Mouse (Mus musculus): ENCODE measurements at regions not wholly inside any gene's neighbourhood (a gene's known extent, or its start where the extent isn't known, plus 50 kb on each side); places are given as distances from the start of the nearest gene placed in this dataset.
"Not testable (repeated sequence)": the region's sequence is repeated elsewhere in the genome, so short reads cannot be mapped to it uniquely, and the experiment has no call there.

- no peak for DNase-seq
- WGBS: 59% methylated on average over 10 of the region's 10 CpGs
- Histone ChIP-seq H3K27ac (ENCODE audit: insufficient read depth, low read depth, low read length) (no peak overlapping the region), H3K4me1 (ENCODE audit: control insufficient read depth, insufficient read depth, low read length) (no peaks in the 10 kb centered on the region), H3K4me3 (ENCODE audit: insufficient read depth, low read depth, low read length) (no peak overlapping the region), H3K36me3 (ENCODE audit: control insufficient read depth, insufficient read depth, low read length) (no peaks in the 10 kb centered on the region), H3K27me3 (replicated peaks; ENCODE audit: control insufficient read depth, insufficient read depth, low read length) (no peaks in the 10 kb centered on the region)
- no peak for TF ChIP-seq CTCF (conservative IDR thresholded peaks at IDR 0.05; ENCODE audit: insufficient read depth, insufficient read length, low read depth, low read length)
- no peak for TF ChIP-seq POLR2A (IDR thresholded peaks at IDR 0.05; ENCODE audit: low read depth, low read length)
These were observed 75.9 kb upstream of the Klf14 start for GRCm38 (mm10) chr6:31034796-31035195.

- Histone ChIP-seq H3K4me3 (ENCODE audit: insufficient read depth, low read depth, low read length) (peak overlapping the region; percentile 33; the same call in 1 of the 2 replicates), H3K36me3 (ENCODE audit: control insufficient read depth, insufficient read depth, low read length) (no peaks in the 10 kb centered on the region), H3K27me3 (replicated peaks; ENCODE audit: control insufficient read depth, insufficient read depth, low read length) (no peaks in the 10 kb centered on the region), H3K4me1 (ENCODE audit: control insufficient read depth, insufficient read depth, low read length) (no peaks in the 10 kb centered on the region), H3K27ac (ENCODE audit: insufficient read depth, low read depth, low read length) (no peak overlapping the region)
- 64% methylated on average over 20 of the region's 20 CpGs for WGBS
- DNase-seq: no peak
- TF ChIP-seq CTCF (conservative IDR thresholded peaks at IDR 0.05; ENCODE audit: insufficient read depth, insufficient read length, low read depth, low read length) (no peak), POLR2A (IDR thresholded peaks at IDR 0.05; ENCODE audit: low read depth, low read length) (no peak)
These were observed 79.0 kb upstream of the Klf14 start for GRCm38 (mm10) chr6:31037801-31038395.

GRCm38 (mm10) chr6:31038445-31038844 lies 79.6 kb upstream of the Klf14 start:
- not testable (repeated sequence) for H3K4me1 ChIP-seq (ENCODE audit: control insufficient read depth, insufficient read depth, low read length); H3K27ac ChIP-seq (ENCODE audit: insufficient read depth, low read depth, low read length); H3K4me3 ChIP-seq (ENCODE audit: insufficient read depth, low read depth, low read length); H3K27me3 ChIP-seq (replicated peaks; ENCODE audit: control insufficient read depth, insufficient read depth, low read length); DNase-seq; H3K36me3 ChIP-seq (ENCODE audit: control insufficient read depth, insufficient read depth, low read length)
- TF ChIP-seq CTCF (conservative IDR thresholded peaks at IDR 0.05; ENCODE audit: insufficient read depth, insufficient read length, low read depth, low read length): peak; percentile 43
- 4% methylated on average over 2 of the region's 2 CpGs for WGBS

- no peak overlapping the region for H3K4me3 ChIP-seq (ENCODE audit: insufficient read depth, low read depth, low read length)
- TF ChIP-seq POLR2A (IDR thresholded peaks at IDR 0.05; ENCODE audit: low read depth, low read length) (no peak), CTCF (conservative IDR thresholded peaks at IDR 0.05; ENCODE audit: insufficient read depth, insufficient read length, low read depth, low read length) (no peak)
These were observed 80.6 kb upstream of the Klf14 start for GRCm38 (mm10) chr6:31039485-31039884.

GRCm38 (mm10) chr6:31040783-31041182 lies 81.9 kb upstream of the Klf14 start:
- WGBS: 88% methylated on average over 6 of the region's 6 CpGs
- H3K27ac ChIP-seq (ENCODE audit: insufficient read depth, low read depth, low read length): no peak overlapping the region
- H3K27me3 ChIP-seq (replicated peaks; ENCODE audit: control insufficient read depth, insufficient read depth, low read length): no peaks in the 10 kb centered on the region

More at GRCm38 (mm10) chr6:31039485-31039884, 80.6 kb upstream of the Klf14 start:
- Histone ChIP-seq H3K4me1 (ENCODE audit: control insufficient read depth, insufficient read depth, low read length) (no peaks in the 10 kb centered on the region), H3K36me3 (ENCODE audit: control insufficient read depth, insufficient read depth, low read length) (no peaks in the 10 kb centered on the region), H3K27me3 (replicated peaks; ENCODE audit: control insufficient read depth, insufficient read depth, low read length) (no peaks in the 10 kb centered on the region), H3K27ac (ENCODE audit: insufficient read depth, low read depth, low read length) (no peak overlapping the region)
- WGBS: 59% methylated on average over 6 of the region's 6 CpGs
- no peak for DNase-seq

DNA sequence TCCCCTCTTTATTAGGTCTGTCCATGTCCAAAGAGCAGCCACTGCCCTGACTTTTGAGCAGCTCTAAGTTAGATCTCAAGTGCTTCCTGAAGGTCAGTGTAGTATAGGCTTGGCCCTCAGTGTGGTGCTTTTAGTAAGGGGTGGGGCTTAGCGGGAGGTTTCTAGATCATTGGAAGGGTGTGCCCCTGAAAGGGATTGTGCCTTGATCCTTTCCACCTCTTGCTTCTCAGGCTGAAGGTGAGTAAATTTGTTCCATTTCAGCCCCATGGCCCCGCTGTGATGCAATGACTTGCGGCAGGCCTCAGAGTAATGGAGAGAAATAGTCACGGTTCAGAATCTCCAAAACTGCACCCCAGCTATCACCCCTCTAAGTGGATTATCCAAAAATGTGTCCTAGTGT lies 84.5 kb upstream of the Klf14 start:
- Histone ChIP-seq H3K4me3 (ENCODE audit: insufficient read depth, low read depth, low read length) (no peak overlapping the region), H3K27me3 (replicated peaks; ENCODE audit: control insufficient read depth, insufficient read depth, low read length) (no peaks in the 10 kb centered on the region), H3K36me3 (ENCODE audit: control insufficient read depth, insufficient read depth, low read length) (no peaks in the 10 kb centered on the region), H3K27ac (ENCODE audit: insufficient read depth, low read depth, low read length) (no peak overlapping the region), H3K4me1 (ENCODE audit: control insufficient read depth, insufficient read depth, low read length) (no peaks in the 10 kb centered on the region)
- TF ChIP-seq CTCF (conservative IDR thresholded peaks at IDR 0.05; ENCODE audit: insufficient read depth, insufficient read length, low read depth, low read length) (no peak), POLR2A (IDR thresholded peaks at IDR 0.05; ENCODE audit: low read depth, low read length) (no peak)
- no peak for DNase-seq
- WGBS: 92% methylated on average over 4 of the region's 4 CpGs

More at GRCm38 (mm10) chr6:31040783-31041182, 81.9 kb upstream of the Klf14 start:
- DNase-seq: no peak
- TF ChIP-seq CTCF (conservative IDR thresholded peaks at IDR 0.05; ENCODE audit: insufficient read depth, insufficient read length, low read depth, low read length) (no peak), POLR2A (IDR thresholded peaks at IDR 0.05; ENCODE audit: low read depth, low read length) (no peak)
- H3K4me1 ChIP-seq (ENCODE audit: control insufficient read depth, insufficient read depth, low read length): no peaks in the 10 kb centered on the region
- no peak overlapping the region for H3K4me3 ChIP-seq (ENCODE audit: insufficient read depth, low read depth, low read length)
- H3K36me3 ChIP-seq (ENCODE audit: control insufficient read depth, insufficient read depth, low read length): no peaks in the 10 kb centered on the region

DNA sequence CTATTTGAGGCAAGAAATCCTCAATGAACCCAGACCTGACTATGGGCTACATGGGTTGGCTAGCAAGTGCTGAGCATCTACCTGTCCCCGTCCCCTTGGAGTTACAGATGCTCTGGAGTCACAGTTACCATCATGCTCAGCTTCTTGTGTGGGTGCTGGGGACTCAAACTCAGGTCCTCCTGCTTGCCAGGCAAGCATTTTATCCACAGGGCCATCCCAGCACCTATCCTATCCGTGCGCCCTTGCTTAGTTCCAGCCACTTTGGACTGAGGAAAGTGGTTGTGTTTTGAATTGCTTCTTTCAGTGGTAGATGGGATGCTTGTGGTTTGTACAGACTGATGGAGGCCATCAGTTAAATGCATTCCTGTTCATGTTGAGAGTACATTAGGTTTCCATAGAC lies 85.0 kb upstream of the Klf14 start:
- DNase-seq: no peak
- WGBS: 96% methylated on average over 3 of the region's 3 CpGs
- Histone ChIP-seq H3K27me3 (replicated peaks; ENCODE audit: control insufficient read depth, insufficient read depth, low read length) (no peaks in the 10 kb centered on the region), H3K4me1 (ENCODE audit: control insufficient read depth, insufficient read depth, low read length) (no peaks in the 10 kb centered on the region), H3K36me3 (ENCODE audit: control insufficient read depth, insufficient read depth, low read length) (no peaks in the 10 kb centered on the region), H3K4me3 (ENCODE audit: insufficient read depth, low read depth, low read length) (no peak overlapping the region), H3K27ac (ENCODE audit: insufficient read depth, low read depth, low read length) (no peak overlapping the region)
- TF ChIP-seq CTCF (conservative IDR thresholded peaks at IDR 0.05; ENCODE audit: insufficient read depth, insufficient read length, low read depth, low read length) (no peak), POLR2A (IDR thresholded peaks at IDR 0.05; ENCODE audit: low read depth, low read length) (no peak)

Data from kidney, adult 2 months (tissue).